Mouse (Mus musculus) embryo, embryonic 10.5 days (tissue): ENCODE results near the gene Olfr391-ps.

Experiments used
- DNase-seq: peaks from one replicate; pipeline ENCODE4 v3.0.0-alpha.2; 2015; ENCODE audit warnings: low spot score

The Olfr391-ps gene

DNA sequence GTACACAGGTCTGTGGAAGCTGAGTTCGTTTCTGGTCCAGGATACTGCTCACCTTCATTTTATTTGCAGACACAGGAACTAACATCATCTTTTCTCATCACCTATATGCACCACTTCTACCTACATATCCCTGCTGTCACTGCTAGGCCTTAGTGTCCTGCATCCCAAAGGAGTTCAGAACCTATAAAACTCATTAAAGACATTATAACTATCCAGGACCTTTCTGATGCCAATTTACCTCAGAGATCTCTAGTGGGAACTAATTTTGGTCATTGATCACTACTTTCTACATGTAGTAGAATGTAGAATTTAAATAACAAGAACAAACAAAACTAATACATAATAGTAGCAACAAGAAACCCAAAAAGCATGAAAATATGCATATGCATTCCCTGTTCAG lies at the start of gene Olfr391-ps:
TSS of gene Olfr391-ps (minus strand) at position 101 of the 400 bp plus-strand sequence.
- no peak for DNase-seq

DNA sequence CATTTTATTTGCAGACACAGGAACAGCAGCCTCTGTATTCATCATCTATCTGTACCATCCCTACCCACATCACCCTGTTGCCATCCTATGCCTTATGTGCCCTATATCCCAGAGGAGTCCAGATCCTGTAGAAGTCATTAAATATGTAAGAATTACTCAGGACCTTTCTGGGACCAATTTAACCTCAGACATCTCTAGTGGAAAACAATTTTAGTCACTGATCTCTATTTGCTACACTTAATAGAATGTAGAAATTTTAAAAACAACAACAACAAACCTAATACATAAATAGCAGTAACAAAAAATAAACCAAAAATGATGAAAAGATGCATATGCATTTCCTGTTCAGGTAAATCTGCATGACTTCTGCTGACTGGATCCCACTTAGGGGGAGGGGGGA lies 48.5 kb upstream of the Olfr391-ps start, which contains the start of gene Olfr393:
TSS of gene Olfr393 (minus strand) at position 101 of the 400 bp plus-strand sequence.
- DNase-seq, result no peak

DNA sequence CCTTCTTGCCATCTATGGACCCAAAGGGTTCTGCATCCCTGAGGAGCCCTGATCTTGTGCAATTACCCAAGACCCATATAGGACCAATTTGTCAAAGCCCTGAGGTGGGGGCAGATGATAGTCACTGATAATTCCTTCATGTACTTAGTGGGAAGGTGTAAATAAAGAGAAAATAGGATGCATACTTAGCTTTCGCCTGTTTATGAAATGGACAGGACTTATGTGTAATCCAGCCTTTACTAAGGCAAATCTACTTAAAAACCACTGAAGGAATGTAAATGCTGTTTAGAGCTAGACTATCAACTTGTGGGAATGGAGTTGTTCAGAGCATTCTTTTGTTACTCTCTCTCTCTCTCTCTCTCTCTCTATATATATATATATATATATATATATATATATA lies 14.1 kb upstream of the Olfr391-ps start, which contains the start of gene Olfr392:
TSS of gene Olfr392 (minus strand) at position 101 of the 400 bp plus-strand sequence.
- DNase-seq, result no peak

DNA sequence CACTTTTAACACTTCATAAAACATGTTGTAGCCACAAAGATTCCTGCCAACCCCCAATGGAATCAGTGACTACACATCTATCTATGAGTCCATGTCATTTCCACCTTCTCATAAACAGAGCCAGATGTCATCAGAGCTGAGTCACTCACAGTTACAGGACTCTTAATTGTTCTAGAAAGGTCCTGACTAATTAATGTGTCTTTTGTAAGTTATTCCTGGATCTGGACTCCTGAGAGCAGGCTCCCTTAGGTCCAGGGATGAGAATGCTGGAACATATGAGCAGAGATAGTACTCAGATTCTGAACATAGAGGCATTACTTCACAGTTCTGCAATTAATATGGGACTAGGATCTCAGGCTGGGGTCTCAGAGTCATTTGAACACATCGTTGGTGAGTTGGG lies 20.2 kb downstream of the Olfr391-ps start, which contains the start of gene Olfr390:
TSS of gene Olfr390 (plus strand) at position 301 of the 400 bp plus-strand sequence.
- no peak for DNase-seq

DNA sequence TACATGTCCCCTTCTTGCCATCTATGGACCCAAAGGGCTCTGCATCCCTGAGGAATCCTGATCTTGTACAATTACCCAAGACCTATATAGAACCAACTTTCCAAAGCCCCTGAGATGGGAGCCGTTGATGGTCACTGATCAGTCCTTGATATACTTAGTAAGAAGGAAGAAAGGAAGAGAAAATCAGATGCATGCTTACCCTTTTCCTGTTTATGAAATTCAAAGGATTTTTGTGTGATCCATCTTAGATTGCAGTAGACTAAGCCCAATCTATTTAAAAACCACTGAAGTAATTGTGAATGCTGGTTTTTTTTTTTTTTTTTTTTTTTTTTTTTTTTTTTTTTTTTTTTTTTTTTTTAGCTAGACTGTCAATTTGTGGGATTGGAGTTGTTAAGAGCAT lies 22.2 kb downstream of the Olfr391-ps start, which contains the start of gene Olfr389:
TSS of gene Olfr389 (minus strand) at position 101 of the 400 bp plus-strand sequence.
- no peak for DNase-seq

DNA sequence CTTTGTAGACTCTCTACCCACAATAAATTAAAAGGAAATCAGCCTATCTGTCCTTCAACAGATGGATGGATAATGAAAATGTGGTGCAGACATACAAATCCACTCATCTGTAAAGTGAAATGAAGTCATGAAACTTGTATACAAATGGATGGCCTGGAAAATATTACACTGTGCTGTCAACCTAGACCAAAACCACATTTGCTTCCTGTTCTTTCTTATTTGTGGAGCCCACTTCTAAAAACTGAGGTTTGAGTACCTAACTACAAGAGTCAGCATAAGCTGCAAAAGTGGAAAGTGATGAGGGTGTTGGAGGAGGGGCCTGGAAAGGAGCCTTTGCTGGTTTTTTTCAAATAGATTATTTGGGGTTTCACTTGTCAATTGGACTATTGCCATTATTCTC lies 43.7 kb downstream of the Olfr391-ps start:
- DNase-seq, result no peak
